Mouse (Mus musculus): ENCODE measurements at regions not wholly inside any gene's neighbourhood (a gene's known extent, or its start where the extent isn't known, plus 50 kb on each side); places are given as distances from the start of the nearest gene placed in this dataset.

DNA sequence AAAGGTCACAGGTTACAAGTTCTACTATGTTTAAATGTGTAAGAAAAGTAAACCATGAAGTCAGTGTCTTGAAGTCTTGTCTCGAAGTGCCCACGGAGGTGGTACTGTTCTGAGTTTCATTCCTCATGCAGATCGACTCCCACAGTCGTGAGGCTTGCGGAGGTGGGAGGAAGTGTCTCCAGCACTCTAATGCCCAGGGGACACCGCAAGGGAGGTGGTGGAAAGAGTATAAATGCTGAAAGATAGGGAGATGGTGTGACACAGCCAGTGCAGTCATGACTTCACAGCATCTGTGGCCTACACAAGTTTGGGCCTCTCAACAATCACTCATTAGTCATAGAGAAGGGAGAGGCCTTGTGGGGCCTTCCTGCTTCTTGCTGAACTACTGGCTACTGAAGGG lies 112.8 kb upstream of the Adra1d start:
- DNase-seq (ENCODE audit: low read depth, low spot score) = no peak

DNA sequence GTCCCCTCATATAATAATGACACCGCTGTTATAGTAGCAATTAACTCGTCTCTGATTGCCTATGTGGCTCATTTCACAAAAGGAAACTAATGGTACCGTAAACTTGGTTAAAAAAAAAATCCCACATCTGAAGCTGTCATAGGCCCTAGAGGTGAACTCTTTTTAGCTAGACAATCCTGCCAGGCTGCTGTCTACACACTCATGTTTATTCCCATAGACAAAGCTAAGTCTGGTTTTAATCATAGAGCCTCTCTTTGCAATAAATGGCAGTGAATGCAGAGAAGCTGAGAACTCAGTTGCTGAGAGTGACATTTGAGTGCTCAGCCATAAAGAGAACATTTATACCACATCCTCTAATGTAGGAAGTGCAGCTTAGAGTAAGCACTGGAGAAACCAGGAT lies 111.3 kb upstream of the Adra1d start:
- no peak for DNase-seq (ENCODE audit: low read depth, low spot score)

DNA sequence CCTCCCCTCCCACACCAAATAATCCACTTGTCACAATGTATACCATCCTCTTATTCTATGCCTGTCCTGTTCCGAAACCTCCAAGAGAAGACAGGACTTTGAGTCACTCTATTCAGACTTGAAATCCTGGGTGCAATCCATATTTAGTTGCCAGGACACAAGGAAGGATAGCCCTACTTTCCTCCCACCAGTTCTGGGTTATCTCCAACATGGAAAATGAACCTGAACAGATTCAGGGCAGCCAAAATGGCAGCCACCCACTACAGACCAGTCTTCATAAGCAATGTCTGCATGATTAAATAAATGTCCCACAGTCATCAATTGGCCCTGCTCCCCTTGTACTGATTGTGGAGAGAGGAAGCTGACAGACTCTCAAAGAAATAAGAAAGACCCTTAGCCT lies 110.6 kb upstream of the Adra1d start:
- DNase-seq (ENCODE audit: low read depth, low spot score) = no peak

DNA sequence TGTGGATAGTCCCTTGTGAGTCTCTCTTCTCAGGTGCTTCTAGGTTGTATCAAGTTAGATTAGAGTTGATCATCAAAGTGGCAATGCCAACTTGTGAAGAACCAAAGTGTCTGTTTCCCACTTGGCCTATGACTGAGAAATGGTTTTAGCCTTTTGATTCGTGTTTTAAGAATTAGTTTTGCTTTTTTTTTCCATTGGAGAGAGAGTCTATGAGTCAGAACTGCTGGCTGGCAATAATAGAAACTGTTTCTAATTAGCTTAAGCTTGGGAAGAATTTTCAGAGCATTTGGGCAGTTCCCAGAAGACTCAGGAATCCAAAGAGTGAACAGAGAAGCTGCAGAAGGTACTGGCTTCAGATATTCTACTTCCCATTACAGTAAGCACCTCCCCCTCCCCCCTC lies 110.1 kb upstream of the Adra1d start:
- DNase-seq (ENCODE audit: low read depth, low spot score) = no peak

- no peak for DNase-seq (ENCODE audit: low read depth, low spot score)
Measured at GRCm38 (mm10) chr2:131670876-131671275, 108.8 kb upstream of the Adra1d start.

- no peak for DNase-seq (ENCODE audit: low read depth, low spot score)
Measured at GRCm38 (mm10) chr2:131667874-131668273, 105.8 kb upstream of the Adra1d start.

- no peak for DNase-seq (ENCODE audit: low read depth, low spot score)
Measured at GRCm38 (mm10) chr2:131666841-131667364, 104.8 kb upstream of the Adra1d start.

DNA sequence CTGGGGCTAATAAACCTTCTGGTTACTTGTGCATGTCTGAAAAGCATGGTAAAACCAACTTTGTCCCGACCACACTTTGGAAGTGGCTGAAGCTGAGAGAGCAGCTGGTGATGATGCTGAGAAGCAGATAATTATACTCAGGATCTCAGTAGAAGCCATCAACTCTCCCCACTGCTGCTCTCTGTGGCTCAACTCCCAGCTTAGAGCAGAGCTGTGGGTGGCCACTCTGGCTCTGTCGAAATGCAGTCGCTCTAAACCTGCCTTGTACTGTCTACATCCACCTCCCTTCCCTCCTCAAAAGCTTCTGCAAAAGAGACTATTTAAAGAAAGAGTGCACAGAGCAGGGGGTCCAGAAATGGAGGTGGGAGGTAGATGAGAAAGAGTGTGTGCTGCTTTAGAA lies 102.5 kb upstream of the Adra1d start:
- no peak for DNase-seq (ENCODE audit: low read depth, low spot score)

DNA sequence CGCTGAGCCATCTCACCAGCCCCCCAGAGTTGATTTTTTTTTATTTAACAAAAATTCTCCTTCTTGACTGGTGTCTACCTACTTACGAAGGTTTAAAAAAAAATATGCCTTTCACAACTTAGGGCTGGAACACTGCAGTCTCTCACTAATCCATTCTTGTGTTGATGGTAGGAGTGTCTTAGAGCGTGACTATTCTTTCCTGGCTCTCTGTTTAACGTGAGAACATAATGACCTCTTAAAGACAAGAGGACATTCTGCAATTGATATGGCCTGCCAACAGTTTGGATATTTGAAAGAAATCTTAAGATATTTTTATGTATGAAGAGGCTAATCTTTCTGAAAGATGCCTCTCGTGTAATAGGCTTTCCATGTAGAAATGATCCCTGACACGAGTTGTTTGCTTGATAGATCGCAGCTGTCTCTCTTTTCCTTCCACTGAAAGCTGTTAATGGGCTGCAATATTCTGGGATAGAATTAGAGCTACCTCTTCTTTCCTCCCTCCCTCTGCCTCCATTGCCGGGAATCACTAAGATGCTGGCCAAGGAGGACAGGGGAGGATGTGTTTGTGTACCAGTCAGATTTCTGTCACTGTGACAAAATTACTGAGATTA lies 101.2 kb upstream of the Adra1d start:
- no peak for DNase-seq (ENCODE audit: low read depth, low spot score)

- DNase-seq (ENCODE audit: low read depth, low spot score) = no peak
Measured at GRCm38 (mm10) chr2:131652197-131652596, 90.1 kb upstream of the Adra1d start.

DNA sequence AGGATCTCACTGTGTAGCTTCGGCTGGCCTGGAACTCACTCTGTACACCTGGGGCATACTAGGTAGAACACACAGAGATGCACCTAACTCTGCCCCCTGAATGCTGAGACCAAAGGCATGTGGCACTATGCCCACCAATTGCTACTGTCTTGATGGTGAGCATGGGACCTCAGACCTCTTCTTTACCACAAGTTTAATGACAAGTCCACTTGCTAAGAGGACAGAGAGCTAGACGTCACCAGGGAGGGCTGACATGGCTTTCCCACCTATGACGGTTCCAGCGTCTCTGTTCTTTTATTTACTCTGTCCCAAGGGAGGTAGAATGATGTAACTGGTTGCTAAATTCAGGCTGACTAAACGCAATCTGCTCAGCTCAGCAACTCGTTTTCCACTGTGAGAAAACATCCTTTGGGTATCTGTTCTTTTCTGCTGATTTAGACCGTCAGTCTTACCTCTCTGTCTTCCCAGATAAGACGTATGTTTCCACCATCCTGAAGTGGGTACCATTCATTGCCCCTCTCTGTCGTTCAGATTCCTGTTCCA lies 88.6 kb upstream of the Adra1d start:
- DNase-seq (ENCODE audit: low read depth, low spot score) = no peak

DNA sequence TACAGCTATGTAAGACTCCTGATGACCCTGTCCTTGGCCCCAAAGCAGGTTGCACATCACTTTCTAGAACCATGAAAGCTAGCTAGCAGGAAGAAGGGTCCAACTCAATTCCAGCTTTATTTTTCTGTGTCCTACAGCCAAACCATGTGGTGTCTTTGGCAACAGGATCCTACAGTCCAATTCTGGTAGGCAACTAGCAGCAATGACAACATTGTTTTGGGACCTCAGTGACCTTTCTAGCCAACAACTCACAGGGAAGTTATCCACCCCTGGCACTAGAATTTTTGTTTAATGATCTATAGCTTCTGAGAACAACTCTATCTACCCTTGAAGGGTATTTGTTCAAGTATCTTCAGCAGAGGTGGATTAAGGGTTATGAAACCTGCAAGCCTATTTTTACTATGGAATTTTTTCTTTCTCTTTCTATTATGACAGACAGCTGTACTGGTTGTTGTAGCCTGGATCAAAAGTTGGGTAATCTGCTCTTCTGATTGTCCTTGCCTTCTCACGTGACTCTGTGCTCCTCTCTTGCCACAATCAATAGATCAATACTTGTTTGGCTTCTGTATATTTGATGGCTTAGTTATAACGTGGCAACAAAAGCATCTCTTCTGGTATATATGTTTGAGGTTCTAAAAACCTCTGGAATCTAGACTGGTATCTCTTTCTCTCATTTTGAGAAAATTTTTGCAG lies 82.2 kb upstream of the Adra1d start:
- no peak for DNase-seq (ENCODE audit: low read depth, low spot score)

DNA sequence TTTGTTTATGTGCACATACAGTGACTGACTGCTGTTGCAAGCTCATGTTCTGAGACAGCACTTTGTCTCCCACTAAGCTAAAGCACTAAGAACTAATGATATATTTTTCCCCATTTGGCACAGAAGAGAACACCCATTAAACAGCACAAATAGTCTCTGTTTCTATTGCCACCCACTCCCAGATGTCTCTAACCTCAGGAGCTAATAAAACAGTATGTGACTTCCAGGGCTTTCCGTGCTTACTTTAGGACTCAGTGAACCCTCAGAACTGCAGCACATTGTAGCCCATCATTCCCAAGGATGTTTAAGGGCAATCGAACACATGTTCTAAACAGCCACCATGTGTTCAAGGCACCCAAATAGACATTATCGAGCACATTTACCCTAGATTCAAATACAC lies 80.4 kb upstream of the Adra1d start:
- DNase-seq (ENCODE audit: low read depth, low spot score) = no peak

DNA sequence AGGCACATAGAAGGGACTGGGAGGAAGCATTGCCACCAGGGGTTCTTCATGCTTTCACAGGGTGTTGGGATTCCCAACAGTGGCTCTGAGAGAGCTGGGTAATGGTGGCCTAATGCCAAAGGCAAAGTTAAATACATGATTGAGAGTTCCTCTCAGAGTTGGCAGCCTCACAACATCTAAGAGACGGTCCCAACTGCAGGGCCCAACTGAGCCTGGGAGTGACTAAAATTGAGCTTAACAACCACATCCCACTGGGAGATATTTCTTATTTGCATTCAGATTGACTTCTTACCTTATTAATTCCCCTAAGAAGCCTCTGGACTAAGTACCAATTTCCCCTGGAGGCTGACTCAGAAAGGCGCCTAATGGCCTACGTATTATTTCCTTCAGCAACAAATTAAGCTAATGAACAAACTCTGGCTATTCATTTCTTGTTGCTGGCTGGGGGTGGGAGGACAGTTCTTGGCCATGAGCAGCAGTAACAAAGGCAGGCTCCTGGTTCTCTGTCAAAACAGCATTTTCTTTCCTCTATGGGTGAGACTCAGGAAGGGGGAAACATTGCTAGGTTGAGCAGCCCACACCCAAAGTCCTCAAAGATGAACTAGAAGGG lies 77.0 kb upstream of the Adra1d start:
- no peak for DNase-seq (ENCODE audit: low read depth, low spot score)

GRCm38 (mm10) chr2:131635791-131636190 lies 73.7 kb upstream of the Adra1d start:
- DNase-seq (ENCODE audit: low read depth, low spot score) = no peak

DNA sequence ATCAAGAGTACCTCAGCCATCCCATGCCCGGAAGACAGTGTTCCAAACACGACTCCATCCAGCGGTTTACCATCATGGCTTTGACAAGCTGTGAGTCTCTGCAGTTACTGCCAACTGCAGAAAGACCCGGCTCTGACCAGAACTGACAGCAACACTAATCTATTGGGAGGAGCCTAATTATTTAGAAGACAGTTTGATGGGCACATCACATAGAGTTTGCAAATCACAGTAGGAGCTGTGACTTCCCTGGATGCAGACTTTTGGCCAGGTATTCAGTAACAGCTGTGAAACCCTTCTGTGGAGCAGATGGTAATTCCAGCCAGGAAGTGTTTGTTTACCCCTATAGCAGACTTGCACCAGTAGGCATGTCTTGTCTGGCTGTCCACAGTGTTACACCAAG lies 55.8 kb upstream of the Adra1d start:
- DNase-seq (ENCODE audit: low read depth, low spot score) = no peak

DNA sequence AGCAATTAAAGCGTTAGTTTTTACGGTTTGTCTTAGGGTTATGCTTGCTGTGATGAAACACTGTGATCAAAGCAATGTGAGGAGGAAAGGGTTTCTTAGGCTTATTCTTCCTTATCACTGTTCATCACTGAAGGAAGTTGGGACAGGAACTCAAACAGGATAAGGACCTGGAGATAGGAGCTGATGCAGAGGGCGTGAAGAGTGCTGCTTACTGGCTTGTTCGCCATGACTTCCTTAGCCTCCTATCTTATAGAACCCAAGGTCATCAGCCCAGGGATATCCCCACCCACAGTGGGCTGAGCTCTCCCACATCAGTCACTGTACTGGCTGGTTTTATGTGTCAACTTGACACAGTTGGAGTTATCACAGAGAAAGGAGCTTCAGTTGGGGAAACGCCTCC lies 50.4 kb upstream of the Adra1d start:
- DNase-seq (ENCODE audit: low read depth, low spot score) = no peak
